Mouse (Mus musculus) adrenal gland, postnatal 25 days (tissue): ENCODE results near the gene Fam89b. TPM values are rescaled to one million over a fixed set of nuclear protein-coding genes. Genes with fewer than 3 reads are reported as not detected.
A peak's percentile ranks its signal among the peaks of the same experiment; 100 is the strongest.
"Not testable (repeated sequence)": the region's sequence is repeated elsewhere in the genome, so short reads cannot be mapped to it uniquely, and the experiment has no call there.

Experiments used
- DNase-seq: peaks from one replicate; pipeline ENCODE4 v3.0.0; 2021; ENCODE audit warnings: mixed read lengths
- total RNA-seq: library from RNA; stranded (reverse); gene quantifications from 2 replicates; pipeline ENCODE4 v1.2.3, GENCODE M21; 2021

Fam89b gene
- total RNA-seq, 1 experiment from 2014 or later: 59.4 TPM

DNA sequence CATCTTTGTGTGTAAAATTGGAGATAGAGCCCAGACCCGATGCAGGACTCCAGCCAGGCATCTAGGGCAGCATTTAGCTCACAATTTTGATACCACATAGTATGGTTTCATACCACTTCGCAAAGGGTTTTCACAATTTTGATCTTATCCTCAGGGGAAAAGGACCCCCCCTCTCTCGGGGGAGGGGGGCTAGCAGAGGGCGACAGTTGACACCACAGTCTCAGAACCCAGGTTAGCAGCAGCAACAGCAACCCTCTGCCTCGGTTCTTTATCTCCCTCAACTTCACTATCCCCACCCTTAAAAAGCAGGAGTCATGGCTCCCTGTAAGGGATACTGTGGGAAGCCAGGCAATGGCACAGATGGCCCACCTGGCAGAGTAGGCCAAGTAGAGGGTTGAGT lies 16.2 kb downstream of the Fam89b start:
- DNase-seq: no peak

DNA sequence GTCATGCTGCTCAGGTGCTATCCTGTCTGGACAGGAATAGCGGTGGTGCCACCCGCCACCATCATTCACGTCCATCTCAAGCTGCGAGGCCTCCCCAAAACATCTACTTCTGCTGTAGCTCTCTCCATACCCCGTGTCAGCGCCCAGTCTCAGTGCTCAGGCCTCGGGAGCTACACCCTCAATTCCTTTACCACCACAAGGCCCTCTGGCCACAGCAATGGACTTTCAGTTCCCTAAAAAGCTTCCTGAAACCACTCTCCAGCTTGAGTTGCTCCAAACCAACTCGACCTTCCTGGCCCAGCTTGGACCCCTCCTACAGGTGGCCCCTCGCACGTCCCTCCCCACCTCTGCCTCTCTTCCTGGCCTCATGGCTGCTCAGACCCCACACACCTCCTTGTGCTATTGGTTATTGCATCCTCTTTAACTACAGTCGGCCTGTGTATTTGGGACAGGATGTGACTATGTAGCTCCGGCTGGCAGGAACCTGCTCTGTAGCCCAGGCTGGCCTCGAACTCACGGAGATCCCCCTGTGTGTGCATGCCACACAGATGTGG lies 17.5 kb downstream of the Fam89b start:
- DNase-seq: no peak

DNA sequence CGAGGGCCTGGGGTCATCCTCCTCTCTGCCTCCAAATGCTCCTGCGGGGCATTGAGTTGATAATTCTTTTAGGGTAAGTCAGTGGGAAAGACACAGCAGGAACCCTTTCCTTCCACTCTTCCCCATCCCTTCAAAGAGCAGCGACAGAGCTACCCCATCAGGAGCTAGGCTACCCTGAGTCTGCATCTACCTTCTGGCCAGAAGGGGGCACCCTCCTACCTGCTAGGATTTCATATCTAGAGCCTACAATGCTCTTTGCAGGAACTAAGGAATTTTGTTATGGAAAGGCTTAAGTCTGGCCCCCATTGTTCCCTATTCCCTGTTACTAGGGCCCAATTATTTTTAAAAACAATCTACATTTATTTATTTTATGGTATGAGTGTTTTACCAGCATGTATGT lies 18.2 kb downstream of the Fam89b start:
- DNase-seq: peak; percentile 73

DNA sequence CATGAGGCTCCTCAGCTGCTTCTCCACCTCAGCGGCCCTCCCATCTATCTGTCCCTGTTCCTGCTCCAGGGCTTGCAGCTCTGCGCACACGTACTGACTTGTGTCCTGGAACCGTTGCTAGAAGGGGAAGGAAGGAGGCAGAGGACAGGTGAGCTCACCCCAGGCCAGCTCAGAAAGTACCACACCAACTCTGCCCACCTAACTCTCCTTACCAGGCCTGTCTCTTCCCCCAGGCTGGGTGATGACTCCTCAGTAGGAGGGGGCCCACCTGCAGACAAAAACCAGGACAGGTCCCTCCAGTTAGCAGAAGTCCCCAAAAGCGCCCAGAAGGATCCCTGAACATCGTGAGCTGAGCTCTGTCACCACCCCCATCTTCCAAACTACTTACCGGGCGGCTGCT lies 18.9 kb downstream of the Fam89b start:
- no peak for DNase-seq

DNA sequence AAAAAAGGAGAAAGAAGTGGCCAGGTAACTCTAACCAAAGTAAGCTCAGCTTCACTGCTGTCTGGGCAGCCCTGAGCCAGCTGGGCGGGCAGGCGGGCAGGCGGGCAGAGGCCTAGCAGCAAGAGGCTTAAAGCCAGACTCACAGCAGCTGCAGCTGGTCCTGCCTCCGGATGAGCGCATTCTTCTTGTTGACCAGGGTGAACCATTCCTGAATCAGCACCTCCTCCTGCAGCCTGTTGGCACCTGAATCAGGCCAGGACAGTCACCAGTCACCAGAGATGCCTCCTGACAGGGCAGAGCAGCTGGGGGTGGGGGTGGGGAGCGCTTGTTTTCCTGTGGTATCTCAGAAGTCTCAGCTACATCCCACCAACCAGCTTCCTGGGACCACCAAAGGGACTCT lies 19.4 kb downstream of the Fam89b start:
- DNase-seq: no peak

DNA sequence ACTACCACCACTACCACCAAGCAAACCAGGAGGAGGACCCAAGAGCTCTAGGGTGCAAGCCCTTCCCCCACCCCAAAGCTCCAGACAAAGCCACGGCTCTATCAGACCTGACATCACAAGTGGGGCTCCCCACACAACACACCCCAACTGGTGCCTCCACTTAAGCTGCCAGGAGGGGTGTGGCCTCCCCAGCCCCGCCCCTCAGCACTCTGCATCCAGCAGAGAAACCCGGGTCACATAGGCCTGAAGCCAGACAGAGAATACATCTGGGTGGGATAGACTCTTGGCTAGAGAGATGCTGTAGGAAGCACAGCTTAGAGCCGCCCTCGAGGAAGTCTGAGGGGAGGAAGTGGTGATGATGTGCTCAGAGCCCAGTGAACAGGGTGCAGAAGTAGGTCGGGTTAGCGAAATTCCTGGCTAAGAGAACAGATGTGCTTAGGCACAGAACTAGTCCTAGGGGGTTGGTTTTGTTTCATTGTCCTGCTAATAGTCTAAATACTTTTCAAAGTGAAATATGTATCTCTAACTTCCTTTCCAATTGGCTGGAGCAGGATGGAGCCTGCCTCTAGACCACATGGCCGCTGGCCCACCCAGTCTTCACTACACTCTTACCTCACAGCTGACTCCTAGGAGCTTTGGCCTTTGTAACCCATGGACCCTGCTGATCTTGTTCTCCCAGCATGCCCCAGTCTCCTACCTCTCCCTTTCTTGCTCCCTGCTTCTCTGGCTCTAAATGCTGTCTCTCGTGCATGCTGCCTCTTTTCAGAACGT lies 24.5 kb downstream of the Fam89b start:
- DNase-seq: no peak

DNA sequence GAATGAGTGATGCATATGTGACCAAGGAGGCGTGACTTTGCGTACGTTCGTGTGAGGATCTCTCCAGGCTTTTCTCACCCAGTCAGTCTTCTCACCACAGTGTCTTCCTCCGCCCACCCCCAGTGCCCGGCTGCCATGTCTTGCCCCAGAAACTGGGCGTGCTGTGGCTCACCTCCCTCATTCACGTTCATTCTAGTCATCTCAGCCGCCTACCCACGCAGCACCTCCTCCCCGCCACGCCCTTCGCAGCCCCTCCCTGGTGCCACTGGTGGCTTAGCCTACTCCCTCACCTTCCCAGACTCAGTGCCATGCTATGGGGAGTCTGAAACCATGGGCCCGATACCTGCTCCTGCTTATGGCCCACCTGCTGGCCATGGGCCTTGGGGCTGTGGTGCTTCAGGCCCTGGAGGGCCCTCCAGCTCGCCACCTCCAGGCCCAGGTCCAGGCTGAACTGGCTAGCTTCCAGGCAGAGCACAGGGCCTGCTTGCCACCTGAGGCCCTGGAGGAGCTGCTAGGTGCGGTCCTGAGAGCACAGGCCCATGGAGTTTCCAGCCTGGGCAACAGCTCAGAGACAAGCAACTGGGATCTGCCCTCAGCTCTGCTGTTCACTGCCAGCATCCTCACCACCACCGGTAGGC lies 25.2 kb downstream of the Fam89b start, which contains the start of gene Kcnk7:
TSS of gene Kcnk7 (plus strand) at position 205 of the 638 bp plus-strand sequence.
- DNase-seq: no peak

DNA sequence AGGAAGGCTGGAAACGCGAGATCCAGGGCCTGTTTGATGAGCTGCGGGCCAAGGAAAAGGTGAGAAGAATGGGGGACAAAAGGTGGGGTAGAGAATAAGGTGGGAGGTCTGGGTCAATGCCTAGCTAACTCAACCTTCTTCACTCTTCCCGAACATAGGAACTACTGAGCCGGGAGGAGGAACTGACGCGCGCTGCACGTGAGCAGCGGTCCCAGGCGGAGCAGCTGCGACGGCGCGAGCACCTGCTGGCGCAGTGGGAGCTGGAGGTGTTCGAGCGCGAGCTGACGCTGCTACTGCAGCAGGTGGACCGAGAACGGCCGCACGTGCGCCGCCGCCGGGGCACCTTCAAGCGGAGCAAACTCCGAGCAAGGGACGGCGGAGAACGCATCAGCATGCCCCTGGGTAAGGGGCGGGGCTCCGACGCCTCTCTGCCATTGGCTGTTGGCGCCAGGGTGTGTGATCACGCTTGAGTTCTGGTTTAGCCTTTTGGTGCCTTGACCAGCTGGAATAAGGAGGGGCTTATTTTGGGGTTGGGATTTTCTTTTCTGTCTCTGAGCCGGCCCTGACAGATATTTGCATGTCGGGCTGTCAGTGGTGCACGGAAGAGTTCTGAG lies 33.5 kb downstream of the Fam89b start:
- no peak for DNase-seq

DNA sequence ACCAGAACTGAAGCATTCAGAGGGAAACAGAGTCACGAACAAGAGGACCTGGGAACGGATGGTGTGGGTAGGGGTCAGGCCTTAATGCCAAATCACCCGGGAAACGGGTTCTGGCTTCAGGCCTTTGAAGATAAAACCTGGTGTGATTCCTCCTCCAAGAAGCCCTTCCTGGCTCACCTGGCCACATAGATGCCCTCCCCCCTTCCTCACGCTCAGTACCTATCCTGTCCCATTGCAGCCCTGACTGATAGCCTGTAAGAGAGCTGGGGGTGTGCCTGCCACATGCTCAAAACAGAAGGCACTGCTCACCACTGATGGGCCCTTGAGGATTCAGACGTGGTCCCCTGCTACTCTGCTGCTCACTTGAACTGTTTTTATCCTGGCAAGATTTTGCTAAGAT lies 35.7 kb downstream of the Fam89b start:
- no peak for DNase-seq

DNA sequence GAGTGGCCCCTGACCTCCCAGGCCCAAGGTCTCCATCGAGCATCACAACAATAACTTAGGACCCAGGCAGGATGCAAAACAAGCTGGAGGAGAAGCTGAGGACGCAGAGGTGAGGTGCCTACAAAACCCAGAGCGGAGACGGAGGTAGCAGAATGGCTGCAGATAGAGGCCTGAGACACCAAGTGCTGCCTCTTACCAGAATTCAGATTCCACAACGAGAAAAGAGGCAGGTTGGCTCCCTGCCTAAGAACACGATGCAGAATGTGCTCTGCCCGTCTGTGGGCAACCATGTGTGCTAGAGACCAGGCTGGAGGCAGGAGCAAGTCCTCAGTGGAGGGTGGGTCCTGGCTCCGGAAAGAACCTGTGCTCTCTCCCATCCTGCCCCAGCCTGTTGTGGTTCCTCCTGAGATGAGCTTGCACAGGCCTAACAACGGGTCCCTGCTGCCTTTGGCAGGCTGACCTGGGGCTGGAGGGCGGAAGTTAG lies 36.5 kb downstream of the Fam89b start:
- DNase-seq: no peak

DNA sequence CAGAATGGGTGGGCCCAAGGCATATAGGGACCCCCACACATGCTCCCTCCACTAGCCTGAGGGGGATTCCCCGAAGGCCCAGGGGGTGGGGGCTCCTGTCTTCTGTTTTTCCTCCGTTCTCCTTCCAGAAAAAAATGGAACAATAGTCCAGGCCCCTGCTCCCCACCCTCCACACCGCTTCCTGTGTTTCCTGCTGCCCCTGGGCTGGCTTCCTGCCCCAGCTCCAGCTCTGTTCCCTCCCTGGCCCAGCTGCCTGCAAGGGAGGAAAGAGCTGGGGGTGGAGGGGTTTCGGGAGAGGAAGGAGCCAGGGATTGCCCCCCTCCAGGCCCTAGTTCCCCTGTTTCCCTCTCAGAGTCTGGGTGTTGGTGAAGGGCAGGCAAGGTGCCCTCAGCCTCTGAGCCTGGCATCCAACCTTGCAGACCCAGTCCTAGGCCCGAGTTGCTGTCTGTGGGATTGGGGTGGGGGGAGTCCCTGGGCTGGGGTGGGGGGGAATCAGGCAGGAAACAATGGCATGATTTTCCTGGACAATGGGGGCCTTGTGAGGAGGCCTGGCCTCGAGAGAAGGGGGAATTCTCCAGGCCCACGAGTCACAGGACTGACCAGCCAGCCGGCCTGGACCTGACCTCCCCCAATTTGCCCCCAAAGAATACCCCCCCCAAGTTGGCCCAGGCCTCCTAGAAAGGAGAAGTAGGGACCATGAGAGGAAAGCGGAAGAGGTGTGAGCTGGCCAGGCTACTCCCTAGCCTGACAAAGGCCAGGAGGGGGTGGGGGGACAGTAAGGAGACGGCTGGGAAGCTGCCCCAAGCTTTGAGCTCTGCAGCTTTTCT lies 37.2 kb downstream of the Fam89b start:
- peak; percentile 46 for DNase-seq

DNA sequence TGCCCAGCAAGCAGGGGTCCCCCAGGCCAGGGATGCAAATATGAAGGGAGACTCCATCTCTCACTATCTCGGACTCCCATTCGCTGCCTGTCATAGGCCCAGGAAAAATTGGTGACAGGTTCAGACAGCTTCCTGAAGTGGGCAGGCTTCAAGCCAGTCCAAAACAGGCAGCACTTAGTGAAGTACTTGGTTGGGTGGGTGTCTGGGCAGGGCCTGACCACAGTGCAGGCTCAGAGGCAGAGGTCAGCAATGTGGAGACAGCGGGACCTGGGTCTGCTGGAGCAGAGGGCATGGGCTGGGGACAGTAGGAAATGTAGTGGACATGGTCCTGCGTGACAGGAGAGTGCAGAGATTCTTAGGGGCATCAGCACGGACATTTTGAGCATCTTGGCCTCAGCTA lies 37.9 kb downstream of the Fam89b start:
- no peak for DNase-seq

DNA sequence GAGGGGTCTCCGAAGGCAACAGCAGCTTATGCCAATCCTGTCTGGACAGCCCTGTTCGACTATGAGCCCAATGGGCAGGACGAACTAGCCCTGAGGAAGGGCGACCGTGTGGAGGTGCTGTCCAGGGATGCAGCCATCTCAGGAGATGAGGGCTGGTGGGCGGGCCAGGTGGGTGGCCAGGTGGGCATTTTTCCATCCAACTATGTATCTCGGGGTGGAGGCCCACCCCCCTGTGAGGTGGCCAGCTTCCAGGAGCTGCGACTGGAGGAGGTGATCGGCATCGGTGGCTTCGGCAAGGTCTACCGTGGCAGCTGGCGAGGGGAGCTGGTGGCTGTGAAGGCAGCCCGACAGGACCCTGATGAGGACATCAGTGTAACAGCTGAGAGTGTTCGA lies 39.1 kb downstream of the Fam89b start:
- no peak for DNase-seq

DNA sequence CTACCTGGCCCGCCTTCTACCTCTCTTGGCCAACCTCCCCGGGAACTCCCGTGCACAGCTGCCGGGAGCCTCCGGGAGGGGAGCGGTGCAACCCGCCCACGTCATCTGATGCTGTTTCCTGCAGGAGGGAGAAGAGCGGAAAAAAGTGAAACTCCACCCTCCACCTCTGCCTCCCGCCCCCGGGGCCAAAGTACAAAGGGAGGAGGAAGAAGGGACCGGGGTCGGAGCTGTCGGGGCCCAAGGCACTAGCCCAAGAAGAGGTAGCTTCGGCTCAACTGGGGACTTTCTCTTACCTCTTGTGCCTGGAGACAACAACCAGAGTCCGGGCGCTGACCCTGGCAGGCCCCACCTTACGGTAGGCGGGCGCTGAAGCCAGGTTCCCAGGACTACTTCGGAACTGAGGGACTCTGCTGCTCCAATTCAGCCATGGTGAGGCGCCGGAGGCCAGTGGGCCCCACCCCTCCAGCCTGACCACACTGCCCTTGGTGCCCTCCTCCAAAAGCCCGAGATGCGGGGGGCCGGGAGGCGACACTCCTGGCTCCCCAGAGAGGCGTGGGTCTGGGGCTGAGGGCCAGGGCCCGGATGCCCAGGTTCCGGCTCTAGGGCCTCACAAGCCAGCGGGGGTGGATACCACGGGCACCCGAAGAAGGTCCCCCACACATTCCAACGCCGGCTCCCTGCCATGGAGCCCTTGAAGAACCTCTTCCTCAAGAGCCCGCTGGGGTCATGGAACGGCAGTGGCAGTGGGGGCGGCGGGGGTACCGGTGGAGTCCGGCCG lies 39.7 kb downstream of the Fam89b start:
- peak; percentile 87 for DNase-seq

DNA sequence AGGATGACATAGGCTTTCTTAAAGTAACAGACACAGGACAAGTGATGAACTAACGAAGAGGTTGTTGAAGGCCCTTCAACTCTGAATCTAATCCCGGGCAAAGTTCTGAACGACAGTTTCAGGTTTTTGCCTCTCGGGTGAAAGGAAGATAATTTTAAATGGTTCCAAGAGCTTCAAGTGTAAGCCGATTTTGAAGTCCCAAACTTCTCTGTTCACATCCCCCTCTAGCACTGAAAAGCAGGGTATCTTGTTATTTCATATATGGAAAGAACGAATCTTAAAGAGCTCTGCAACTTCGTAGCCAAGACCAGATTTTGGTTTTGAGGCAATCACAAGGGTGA lies 40.4 kb downstream of the Fam89b start:
- no peak for DNase-seq

DNA sequence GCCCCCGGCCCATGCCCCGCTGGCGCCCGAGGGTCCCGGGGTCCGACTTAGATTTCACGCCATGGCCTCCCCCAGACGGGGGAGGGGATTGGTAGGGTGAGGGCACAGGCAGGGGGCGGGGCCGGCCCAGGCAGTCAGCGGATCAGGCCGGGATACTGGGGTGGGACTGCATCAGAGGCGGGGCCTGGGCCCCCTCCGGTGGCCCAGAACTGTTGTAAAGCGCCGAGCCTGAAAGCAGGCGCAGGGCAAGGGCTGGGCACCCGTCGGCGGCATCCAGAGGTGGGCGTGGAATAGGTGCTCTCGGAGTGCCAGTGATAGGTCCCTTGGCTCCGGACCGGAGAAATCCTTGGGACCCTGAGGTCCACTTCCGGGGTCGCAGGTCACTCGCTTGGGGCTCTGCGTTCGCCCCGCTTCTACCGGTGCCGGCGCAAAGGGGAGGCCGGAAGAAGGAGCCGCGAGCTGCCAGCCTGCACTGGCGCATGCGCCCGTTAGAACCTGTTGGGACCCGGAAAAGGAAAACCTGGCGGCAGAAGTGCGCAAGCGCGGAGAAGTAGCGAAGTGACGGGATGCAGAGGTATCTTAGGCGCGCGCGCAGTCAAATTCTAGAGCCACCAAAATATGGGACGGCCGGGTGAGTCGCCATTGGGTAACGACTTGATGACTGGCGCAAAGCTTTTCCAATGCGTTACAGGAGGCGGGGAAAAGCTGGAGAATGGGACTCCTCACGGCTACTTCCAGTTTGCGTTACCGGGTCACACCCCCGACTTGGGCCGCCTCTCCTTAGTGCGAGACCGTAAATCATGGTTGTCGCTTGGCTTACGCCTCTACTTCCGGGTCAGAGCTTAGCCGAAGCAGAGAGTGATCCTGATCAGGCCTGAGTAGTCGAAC lies 41.0 kb downstream of the Fam89b start, which contains the start of the genes Map3k11 and Pcnx3:
TSS of gene Map3k11 (plus strand) at position 543 of the 888 bp plus-strand sequence.
TSS of gene Pcnx3 (minus strand) at position 709 of the 888 bp plus-strand sequence.
- DNase-seq: peak; percentile 95

DNA sequence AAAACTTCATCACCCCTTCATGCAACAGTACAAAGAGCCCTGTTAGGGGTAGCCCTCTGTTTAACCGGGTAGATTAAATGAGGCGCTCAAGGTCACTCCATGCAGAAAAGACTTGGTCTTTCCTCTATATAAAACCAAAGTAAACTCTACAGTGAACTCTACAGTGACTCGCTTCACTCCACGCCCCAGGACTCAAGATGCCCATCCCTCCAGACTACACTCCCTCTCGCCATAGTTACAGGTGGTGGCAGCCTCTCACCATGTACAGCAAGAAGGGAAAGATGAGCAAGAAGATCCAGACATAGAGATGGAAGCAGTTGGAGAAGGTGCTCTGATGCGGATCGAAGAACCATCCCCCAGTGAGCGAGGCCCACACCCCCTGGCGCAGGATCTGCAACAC lies 41.7 kb downstream of the Fam89b start:
- DNase-seq: no peak

DNA sequence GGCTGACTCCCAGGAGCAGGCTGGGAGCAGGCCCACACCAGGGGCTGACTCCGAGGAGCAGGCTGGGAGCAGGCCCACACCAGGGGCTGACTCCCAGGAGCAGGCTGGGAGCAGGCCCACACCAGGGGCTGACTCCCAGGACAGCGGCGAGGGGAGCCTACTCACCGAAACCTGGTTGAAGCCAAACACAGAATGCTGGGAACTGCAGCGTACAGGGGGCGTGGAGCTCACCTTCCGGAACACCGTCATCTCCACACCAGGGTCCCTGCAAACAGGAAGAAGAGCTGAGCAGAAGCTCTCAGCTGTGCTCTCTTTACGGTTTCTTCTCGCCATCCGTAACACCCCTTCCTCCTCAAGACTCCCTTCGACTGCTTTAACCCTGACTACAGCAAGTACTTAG lies 42.5 kb downstream of the Fam89b start:
- not testable (repeated sequence) for DNase-seq

DNA sequence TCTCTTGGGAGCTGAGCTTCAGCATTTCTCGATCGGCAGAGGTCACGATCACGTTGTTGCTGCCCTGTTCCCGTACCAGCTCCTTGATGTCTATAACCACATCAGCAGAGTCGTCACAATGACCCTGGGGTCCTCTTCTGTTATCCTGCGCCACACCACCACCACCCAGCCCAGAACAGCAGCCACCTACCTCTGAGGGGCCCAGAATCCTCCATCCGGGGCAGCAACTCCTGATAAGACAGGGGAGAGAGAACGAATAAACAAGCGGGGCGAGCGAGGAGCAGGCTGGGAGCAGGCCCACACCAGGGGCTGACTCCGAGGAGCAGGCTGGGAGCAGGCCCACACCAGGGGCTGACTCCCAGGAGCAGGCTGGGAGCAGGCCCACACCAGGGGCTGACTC lies 43.0 kb downstream of the Fam89b start:
- no peak for DNase-seq

DNA sequence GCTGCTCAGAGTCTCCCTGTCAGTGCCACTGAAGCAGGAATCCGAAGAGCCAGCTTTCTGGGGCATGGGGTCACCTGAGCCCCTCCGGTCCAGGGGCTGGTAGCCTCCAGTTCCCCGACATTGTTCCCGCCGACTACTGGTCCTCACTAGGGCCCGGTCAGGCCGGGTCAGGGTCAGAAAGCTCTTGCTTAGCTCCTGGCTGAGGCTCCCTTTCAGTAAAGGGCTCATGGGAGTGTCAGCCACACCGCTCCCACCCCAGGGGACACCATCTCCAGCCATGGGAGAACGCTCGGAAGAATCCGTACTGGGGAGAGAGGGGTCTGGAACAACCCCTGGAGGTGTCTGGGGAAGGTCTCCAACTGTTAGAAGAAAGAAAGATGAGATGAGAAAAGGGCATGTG lies 43.6 kb downstream of the Fam89b start:
- no peak for DNase-seq
